Mouse (Mus musculus) intestine, postnatal 0 days (tissue): ENCODE measurements at regions not wholly inside any gene's neighbourhood (a gene's known extent, or its start where the extent isn't known, plus 50 kb on each side); places are given as distances from the start of the nearest gene placed in this dataset.

Source experiments
- ATAC-seq: fragments of 200-750 bp; cut with Nextera tagmentation; 2 replicates; pipeline ENCODE4 v1.8.0; 2017; ENCODE audit warnings: mild to moderate bottlenecking, moderate TSS enrichment, moderate library complexity
- H3K27ac ChIP-seq: fragments of 300-500 bp; sonication (generic); 2 replicates; pipeline ENCODE4 v1.5.1; 2014; ENCODE audit warnings: mild to moderate bottlenecking, low read depth, low read length, moderate library complexity
- H3K27me3 ChIP-seq: fragments of 300-500 bp; sonication (generic); replicated peaks from 2 replicates; pipeline ENCODE4 v1.6.1; 2014; ENCODE audit warnings: low read length, mixed read lengths; ENCODE audit not compliant: control insufficient read depth, insufficient read depth
- H3K36me3 ChIP-seq: fragments of 300-500 bp; sonication (generic); 2 replicates; pipeline ENCODE4 v1.6.1; 2014; ENCODE audit warnings: mild to moderate bottlenecking, moderate library complexity; ENCODE audit not compliant: control insufficient read depth, insufficient read depth
- H3K4me1 ChIP-seq: fragments of 300-500 bp; sonication (generic); replicated peaks from 2 replicates; pipeline ENCODE4 v1.6.1; 2014; ENCODE audit warnings: antibody characterized with exemption, low read length, mixed read lengths; ENCODE audit not compliant: control insufficient read depth, insufficient read depth
- H3K4me2 ChIP-seq: fragments of 300-500 bp; sonication (generic); replicated peaks from 2 replicates; pipeline ENCODE4 v1.6.1; 2014; ENCODE audit warnings: low read depth, mild to moderate bottlenecking, moderate library complexity
- H3K4me3 ChIP-seq: fragments of 300-500 bp; sonication (generic); 2 replicates; pipeline ENCODE4 v1.5.1; 2014; ENCODE audit warnings: low read depth, low read length
- H3K9ac ChIP-seq: fragments of 300-500 bp; sonication (generic); 2 replicates; pipeline ENCODE4 v1.6.1; 2014; ENCODE audit warnings: mild to moderate bottlenecking, low read depth, low read length
- H3K9me3 ChIP-seq: fragments of 300-500 bp; sonication (generic); 2 replicates; pipeline ENCODE4 v1.6.1; 2016; ENCODE audit warnings: mixed run types; ENCODE audit not compliant: control insufficient read depth
- CTCF ChIP-seq: sonication (generic); IDR thresholded peaks from 2 replicates; pipeline ENCODE4 v1.5.1; 2016; ENCODE audit warnings: low read depth, mild to moderate bottlenecking, control low read depth, antibody characterized with exemption, moderate library complexity
- WGBS: fragments of 180-500 bp; shearing (Covaris S2); extraction: QIAGEN DNeasy Blood & Tissue Kit; methylation state at CpG from one replicate; pipeline ENCODE4 v1.1.7; 2014; 5-methylcytosine and 5-hydroxymethylcytosine counted together

DNA sequence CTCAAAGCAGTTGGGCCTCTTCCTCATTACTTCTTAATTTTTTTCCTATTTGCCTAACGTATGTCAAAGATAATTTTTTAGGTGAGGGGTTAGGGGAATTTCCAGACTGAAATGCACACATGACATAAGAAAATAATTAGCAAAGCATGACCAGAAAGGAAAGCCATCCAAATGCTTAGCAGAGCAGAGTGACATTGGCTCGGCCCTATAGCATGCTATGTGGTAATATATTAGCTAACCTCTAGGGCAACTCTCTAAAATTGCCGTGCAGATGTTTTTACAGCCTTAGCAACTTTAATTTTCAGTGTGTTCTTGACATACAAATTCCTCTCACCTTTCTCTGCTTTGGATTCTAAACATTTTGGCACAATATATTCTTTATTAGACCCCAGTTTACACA, 421.2 kb upstream of the Fam92a start:
- Histone ChIP-seq H3K4me1 (no peaks in the 10 kb centered on the region), H3K27ac (no peak overlapping the region), H3K36me3 (no peaks in the 10 kb centered on the region), H3K27me3 (no peaks in the 10 kb centered on the region), H3K9ac (no peak overlapping the region), H3K4me2 (no peak overlapping the region), H3K4me3 (no peak overlapping the region), H3K9me3 (no peaks in the 10 kb centered on the region)
- 55% methylated on average over 3 of the region's 3 CpGs for WGBS
- TF ChIP-seq CTCF, result no peak
- ATAC-seq, result no peak

DNA sequence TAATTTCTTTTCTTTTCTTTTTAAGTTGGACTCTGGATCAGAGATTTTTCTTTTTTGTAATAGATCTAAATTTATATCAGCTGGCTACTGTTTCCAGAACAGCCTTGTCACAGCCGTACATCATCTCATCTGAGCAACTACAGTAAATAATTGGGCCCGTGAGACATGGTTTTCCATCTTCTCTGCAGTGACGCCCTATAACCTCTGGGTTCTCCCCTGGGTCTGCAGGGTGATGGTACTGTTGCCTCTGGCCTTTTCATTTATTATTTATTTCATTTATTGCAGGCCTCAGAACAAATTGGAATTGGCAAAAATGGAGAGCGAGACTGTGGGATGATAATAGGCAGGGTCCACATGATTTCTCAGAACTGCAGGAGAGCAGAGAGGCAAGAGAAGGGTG, 406.3 kb upstream of the Fam92a start:
- H3K36me3 ChIP-seq, result no peaks in the 10 kb centered on the region
- TF ChIP-seq CTCF, result no peak
- no peaks in the 10 kb centered on the region for H3K9me3 ChIP-seq
- no peak overlapping the region for H3K27ac ChIP-seq
- H3K27me3 ChIP-seq, result no peaks in the 10 kb centered on the region
- ATAC-seq, result no peak
- no peak overlapping the region for H3K9ac ChIP-seq
- no peak overlapping the region for H3K4me2 ChIP-seq
- 84% methylated on average over 4 of the region's 4 CpGs for WGBS
- H3K4me1 ChIP-seq, result no peaks in the 10 kb centered on the region
- no peak overlapping the region for H3K4me3 ChIP-seq

DNA sequence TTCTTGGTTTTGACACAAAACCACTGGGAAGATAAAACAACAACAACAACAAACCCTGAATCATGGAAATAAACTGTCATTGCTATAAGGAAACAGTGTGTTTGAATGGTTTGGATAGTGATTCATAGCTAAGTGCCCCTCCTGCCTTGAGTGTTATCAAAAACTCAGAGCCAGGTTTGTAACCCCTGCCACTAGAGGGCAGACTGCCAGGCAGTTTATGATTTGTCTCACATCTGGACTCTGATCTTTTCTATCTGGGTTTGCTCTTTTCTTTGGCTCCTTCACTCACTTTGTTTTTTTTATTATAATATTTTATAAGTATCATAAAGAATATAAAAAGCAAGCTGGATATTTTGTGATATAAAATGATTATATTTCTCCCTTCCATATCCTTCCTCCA, 400.1 kb upstream of the Fam92a start:
- peak; percentile 65 for TF ChIP-seq CTCF
- Histone ChIP-seq H3K36me3 (no peaks in the 10 kb centered on the region), H3K9me3 (no peaks in the 10 kb centered on the region), H3K4me2 (no peak overlapping the region), H3K27me3 (no peaks in the 10 kb centered on the region), H3K9ac (no peak overlapping the region), H3K27ac (no peak overlapping the region), H3K4me1 (no peaks in the 10 kb centered on the region), H3K4me3 (no peak overlapping the region)
- ATAC-seq, result no peak

DNA sequence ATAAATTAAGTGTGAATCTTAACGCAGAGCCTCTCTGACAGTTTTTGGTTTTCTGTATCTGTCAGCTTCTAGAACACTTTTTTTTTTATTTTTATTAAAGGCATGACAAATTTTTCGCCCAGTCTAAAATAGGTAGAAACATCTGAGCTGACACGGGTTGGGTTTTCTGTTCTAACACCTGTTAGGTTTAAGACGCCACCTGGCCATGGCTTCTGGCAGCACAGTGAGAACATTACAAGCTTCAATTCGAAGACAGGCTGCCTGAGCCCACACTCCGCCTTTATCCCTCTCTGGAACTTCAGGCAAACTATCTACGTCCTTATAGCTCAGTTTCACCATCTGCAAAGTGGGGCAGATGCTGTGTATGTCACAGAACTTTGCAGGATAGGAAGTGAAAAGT, 398.9 kb upstream of the Fam92a start:
- Histone ChIP-seq H3K36me3 (no peaks in the 10 kb centered on the region), H3K27ac (no peak overlapping the region), H3K4me3 (no peak overlapping the region), H3K9me3 (no peaks in the 10 kb centered on the region), H3K4me2 (no peak overlapping the region), H3K9ac (no peak overlapping the region), H3K27me3 (no peaks in the 10 kb centered on the region), H3K4me1 (no peaks in the 10 kb centered on the region)
- ATAC-seq, result no peak
- 80% methylated on average over 7 of the region's 7 CpGs for WGBS
- TF ChIP-seq CTCF, result no peak

DNA sequence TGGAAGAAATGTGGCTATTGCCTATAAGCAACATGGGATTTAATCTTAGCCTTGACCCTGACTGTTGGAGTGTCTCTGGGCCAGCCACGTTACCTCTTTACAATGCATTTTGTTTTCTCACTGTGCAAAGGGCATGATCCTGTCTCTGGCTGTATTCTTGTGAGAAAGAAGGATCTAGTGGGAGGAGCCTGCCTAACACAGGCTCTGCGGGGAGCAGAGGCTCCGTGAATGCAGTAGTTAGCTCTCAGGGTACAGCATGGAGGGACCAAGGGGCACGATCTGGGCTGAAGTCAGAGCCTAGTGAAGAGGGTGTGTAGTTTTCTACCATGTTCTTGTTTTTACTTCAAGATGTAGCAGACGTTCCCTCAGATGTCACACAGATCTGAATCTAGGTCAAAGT, 395.8 kb upstream of the Fam92a start:
- 30% methylated on average over 5 of the region's 5 CpGs for WGBS
- Histone ChIP-seq H3K27me3 (no peaks in the 10 kb centered on the region), H3K4me2 (no peak overlapping the region), H3K36me3 (no peaks in the 10 kb centered on the region), H3K4me3 (no peak overlapping the region), H3K9me3 (no peaks in the 10 kb centered on the region), H3K4me1 (no peaks in the 10 kb centered on the region), H3K9ac (no peak overlapping the region), H3K27ac (no peak overlapping the region)
- no peak for TF ChIP-seq CTCF
- no peak for ATAC-seq

DNA sequence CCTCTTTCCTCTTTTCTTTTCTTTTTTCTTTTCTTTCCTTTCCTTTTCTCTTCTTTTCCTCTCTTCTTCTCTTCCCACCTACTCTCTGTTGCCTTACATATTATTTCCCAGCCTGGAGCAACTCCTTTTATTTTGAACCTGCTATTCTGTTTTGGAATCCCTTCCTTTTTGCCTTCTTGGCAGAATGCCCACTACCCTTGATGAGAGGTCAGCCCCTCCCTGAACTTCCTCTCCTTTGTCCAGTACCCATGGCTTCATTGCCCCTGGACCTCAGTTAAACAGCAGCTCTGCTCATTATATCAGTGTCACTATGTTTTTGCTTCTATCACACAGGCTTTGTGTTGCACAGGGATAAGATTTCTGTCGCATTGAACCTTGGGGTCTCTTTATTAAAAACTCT, 391.2 kb upstream of the Fam92a start:
- Histone ChIP-seq H3K36me3 (no peaks in the 10 kb centered on the region), H3K27ac (no peak overlapping the region), H3K4me1 (no peaks in the 10 kb centered on the region), H3K27me3 (no peaks in the 10 kb centered on the region), H3K4me2 (no peak overlapping the region), H3K4me3 (no peak overlapping the region), H3K9ac (no peak overlapping the region), H3K9me3 (no peaks in the 10 kb centered on the region)
- no peak for TF ChIP-seq CTCF
- 80% methylated on average over 1 of the region's 1 CpGs for WGBS
- ATAC-seq, result no peak

DNA sequence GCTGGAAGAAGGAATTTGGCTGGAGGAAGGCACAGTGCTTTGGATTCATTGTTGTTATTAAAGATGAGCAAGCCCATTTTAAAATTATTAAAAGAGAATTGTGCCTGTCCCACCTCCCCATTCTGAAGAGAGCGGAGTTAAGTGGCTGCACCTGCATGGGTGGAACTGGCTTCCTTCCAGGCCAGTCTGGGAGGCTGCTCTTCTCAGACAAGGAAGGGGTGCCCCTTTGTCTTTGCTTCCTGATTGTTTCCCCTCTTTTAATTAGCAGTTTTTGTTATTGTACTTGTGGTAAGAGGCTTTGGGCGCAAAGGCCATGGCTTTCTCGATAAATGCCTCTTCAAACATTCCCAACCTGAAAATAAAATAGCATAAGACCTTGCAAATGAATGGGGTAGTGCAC, 388.7 kb upstream of the Fam92a start:
- Histone ChIP-seq H3K4me2 (no peak overlapping the region), H3K4me3 (no peak overlapping the region), H3K36me3 (no peaks in the 10 kb centered on the region), H3K4me1 (no peaks in the 10 kb centered on the region), H3K9ac (no peak overlapping the region), H3K27me3 (no peaks in the 10 kb centered on the region), H3K9me3 (no peaks in the 10 kb centered on the region), H3K27ac (no peak overlapping the region)
- ATAC-seq, result no peak
- WGBS, result 65% methylated on average over 3 of the region's 3 CpGs
- TF ChIP-seq CTCF, result no peak
